Mouse (Mus musculus) bone marrow macrophage, adult 2 months (primary cell): ENCODE results near the gene Myo1g.

Experiments used
- CTCF ChIP-seq: IDR thresholded peaks from 2 replicates; pipeline ENCODE4 v1.5.1; 2012; ENCODE audit warnings: low read depth, mild to moderate bottlenecking, low read length, moderate library complexity
- POLR2A ChIP-seq: IDR thresholded peaks from 2 replicates; pipeline ENCODE4 v1.6.1; 2012; ENCODE audit warnings: mild to moderate bottlenecking, low read depth, low read length, borderline replicate concordance

DNA sequence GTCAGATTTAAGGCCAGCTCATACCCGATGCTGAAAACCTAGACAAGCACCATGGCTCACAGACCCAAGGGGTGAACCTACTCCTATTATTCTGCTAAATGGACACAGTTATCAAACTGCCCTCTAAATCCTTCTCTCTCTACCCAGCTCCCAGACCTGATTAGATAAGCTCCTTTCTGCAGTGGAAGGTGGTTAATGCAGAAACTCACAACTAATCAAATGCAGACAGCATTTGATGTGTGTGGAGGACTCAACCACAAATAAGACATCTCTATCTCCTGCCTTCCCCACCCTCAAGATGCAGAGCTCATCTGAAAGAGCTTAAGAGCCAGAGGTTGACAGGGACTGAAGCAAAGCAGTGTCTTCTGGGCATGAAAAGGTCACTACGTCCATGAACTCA is 37.7 kb downstream of the Myo1g start:
- TF ChIP-seq CTCF (no peak), POLR2A (no peak)
